Mouse (Mus musculus): ENCODE measurements around the gene Ddi1. TPM values are rescaled to one million over a fixed set of nuclear protein-coding genes. Genes with fewer than 3 reads are reported as not detected.

Gene Ddi1
- polyA plus RNA-seq, 1 experiment from 2014 or later, result 0.17 TPM

Other genes starting within 250 kb of the Ddi1 start
- gene Pdgfd, start 101.3 kb downstream of the Ddi1 start, polyA plus RNA-seq (2014; fragmentation: Nextera tagmentation; extraction: Ambion mirVana), result 11.0 and 12.2 TPM in 2 replicates